Mouse (Mus musculus) spleen, adult 2 months (tissue): ENCODE measurements around the gene Tek.

Experiments
- CTCF ChIP-seq: fragments of 200-500 bp; IDR thresholded peaks from 2 replicates; pipeline ENCODE4 v1.5.1; 2011; ENCODE audit warnings: mild to moderate bottlenecking, inconsistent platforms; ENCODE audit not compliant: insufficient read depth, insufficient read length, insufficient replicate concordance; ENCODE audit errors: extremely low read depth
- POLR2A ChIP-seq: fragments of 200-500 bp; IDR thresholded peaks from 2 replicates; pipeline ENCODE4 v1.6.1; 2011; ENCODE audit warnings: low read depth, low read length, inconsistent platforms

DNA sequence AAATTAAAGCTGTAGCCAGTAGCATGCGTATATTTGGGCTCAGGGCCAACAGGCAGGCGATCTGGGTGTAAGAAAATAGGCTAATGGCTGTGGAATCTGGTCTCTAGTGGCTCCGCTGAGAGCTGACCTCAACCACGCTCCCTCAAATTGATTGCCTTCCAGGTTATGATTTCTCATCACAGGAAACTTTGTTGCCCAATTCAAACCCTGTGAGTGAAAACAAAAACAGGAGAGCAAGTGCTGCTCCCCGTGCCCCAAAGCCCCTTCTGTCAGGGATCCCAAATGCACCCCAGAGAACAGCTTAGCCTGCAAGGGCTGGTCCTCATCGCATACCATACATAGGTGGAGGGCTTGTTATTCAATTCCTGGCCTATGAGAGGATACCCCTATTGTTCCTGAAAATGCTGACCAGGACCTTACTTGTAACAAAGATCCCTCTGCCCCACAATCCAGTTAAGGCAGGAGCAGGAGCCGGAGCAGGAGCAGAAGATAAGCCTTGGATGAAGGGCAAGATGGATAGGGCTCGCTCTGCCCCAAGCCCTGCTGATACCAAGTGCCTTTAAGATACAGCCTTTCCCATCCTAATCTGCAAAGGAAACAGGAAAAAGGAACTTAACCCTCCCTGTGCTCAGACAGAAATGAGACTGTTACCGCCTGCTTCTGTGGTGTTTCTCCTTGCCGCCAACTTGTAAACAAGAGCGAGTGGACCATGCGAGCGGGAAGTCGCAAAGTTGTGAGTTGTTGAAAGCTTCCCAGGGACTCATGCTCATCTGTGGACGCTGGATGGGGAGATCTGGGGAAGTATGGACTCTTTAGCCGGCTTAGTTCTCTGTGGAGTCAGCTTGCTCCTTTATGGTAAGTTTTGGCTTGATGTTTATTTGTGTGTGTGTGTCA, at the start of gene Tek:
- TF ChIP-seq CTCF (no peak), POLR2A (no peak)
